Mouse (Mus musculus): ENCODE data around the gene St7l. TPM values are rescaled to one million over a fixed set of nuclear protein-coding genes. Genes with fewer than 3 reads are reported as not detected.

Gene St7l
- polyA plus RNA-seq, 1 experiment from 2014 or later, result 30.9 TPM

- ATAC-seq (replicated peaks; ENCODE audit: low FRiP score, low read depth) (no peak), DNase-seq (ENCODE audit: low spot score) (no peak)
- no peak for TF ChIP-seq CTCF (IDR thresholded peaks at IDR 0.05; ENCODE audit: low read depth)
- Histone ChIP-seq H3K9me3 (replicated peaks; ENCODE audit: low read length) (no peaks in the 10 kb centered on the region), H3K27me3 (ENCODE audit: insufficient read depth, low read length) (no peaks in the 10 kb centered on the region), H3K9ac (ENCODE audit: low read depth, low read length) (no peak overlapping the region), H3K4me3 (replicated peaks; ENCODE audit: low read depth, low read length) (no peak overlapping the region), H3K27ac (no peak overlapping the region), H3K36me3 (ENCODE audit: insufficient read depth, low read length) (0 out of 2 replicates have a peak, but pooled peaks cover 4% of the 10 kb centered on the region), H3K4me2 (ENCODE audit: low read length) (no peak overlapping the region), H3K4me1 (replicated peaks; ENCODE audit: insufficient read depth, low read length) (no peaks in the 10 kb centered on the region)
- 58% methylated on average over 3 of the region's 3 CpGs for WGBS
Measured at GRCm38 (mm10) chr3:104914986-104915385, 51.2 kb downstream of the St7l start.

DNA sequence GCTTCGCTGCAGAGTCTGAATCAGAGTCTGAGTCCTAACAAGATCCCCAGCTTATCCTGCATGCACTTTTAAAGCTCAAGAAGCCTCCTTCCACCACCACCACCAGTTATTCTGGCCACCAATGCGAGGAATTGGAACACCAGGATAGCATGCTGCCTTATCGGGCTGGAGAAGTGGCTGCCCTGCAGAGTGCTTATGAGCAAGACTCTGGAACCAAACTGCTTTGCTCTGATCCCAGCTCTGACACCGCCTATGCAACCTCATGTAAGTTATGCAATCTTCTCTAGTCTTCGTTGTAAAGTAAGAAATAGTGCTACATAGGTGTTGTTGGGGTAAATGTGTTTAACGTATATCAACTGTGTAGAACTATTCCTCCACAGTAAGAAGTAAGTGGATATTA is 65.6 kb downstream of the St7l start:
- Histone ChIP-seq H3K9ac (ENCODE audit: low read depth, low read length) (no peak overlapping the region), H3K4me1 (replicated peaks; ENCODE audit: insufficient read depth, low read length) (no peaks in the 10 kb centered on the region), H3K27me3 (ENCODE audit: insufficient read depth, low read length) (no peaks in the 10 kb centered on the region), H3K9me3 (replicated peaks; ENCODE audit: low read length) (no peaks in the 10 kb centered on the region), H3K4me3 (replicated peaks; ENCODE audit: low read depth, low read length) (no peak overlapping the region), H3K36me3 (ENCODE audit: insufficient read depth, low read length) (peaks cover 10% of the 10 kb centered on the region; the same call in 1 of the 2 replicates), H3K4me2 (ENCODE audit: low read length) (no peak overlapping the region), H3K27ac (no peak overlapping the region)
- 96% methylated on average over 6 of the region's 6 CpGs for WGBS
- ATAC-seq (replicated peaks; ENCODE audit: low FRiP score, low read depth) (no peak), DNase-seq (ENCODE audit: low spot score) (no peak)
- no peak for TF ChIP-seq CTCF (IDR thresholded peaks at IDR 0.05; ENCODE audit: low read depth)

DNA sequence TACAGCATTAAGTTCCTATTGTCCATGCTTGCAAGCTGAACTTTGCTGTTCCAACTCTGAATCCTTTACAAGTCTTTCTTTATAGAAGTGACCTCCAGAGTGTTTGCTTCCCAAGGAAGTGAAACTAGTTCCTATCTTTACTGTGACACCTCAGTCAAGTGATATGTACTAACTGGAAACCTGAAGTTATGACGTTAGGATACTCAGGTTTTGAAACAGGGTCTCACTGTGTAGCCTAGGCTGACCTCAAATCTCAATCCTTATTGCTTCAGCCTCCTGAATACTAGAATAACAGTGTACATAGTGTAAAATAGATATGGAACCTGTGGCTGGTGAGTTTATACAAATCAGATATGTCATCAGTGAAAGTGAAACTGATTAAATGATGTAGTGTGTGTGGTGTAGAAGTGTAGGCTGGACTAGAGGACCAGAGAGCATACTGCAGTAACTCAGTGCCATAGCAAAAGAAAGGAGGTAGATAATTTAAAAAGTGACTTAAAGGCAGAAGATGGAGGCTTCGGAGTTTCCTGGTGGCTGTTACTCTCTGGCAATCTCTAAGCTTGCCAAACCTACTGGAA is 74.0 kb downstream of the St7l start:
- H3K9ac ChIP-seq (ENCODE audit: low read depth, low read length), result no peak overlapping the region
- no peak overlapping the region for H3K4me2 ChIP-seq (ENCODE audit: low read length)
- 0 out of 2 replicates have a peak, but pooled peaks cover 10% of the 10 kb centered on the region for H3K36me3 ChIP-seq (ENCODE audit: insufficient read depth, low read length)
- H3K4me3 ChIP-seq (replicated peaks; ENCODE audit: low read depth, low read length), result no peak overlapping the region
- DNase-seq (ENCODE audit: low spot score) (no peak), ATAC-seq (replicated peaks; ENCODE audit: low FRiP score, low read depth) (no peak)
- peaks cover 4% of the 10 kb centered on the region; the same call in 1 of the 2 replicates for H3K4me1 ChIP-seq (replicated peaks; ENCODE audit: insufficient read depth, low read length)
- no peak overlapping the region for H3K27ac ChIP-seq
- 84% methylated on average over 2 of the region's 2 CpGs for WGBS
- TF ChIP-seq CTCF (IDR thresholded peaks at IDR 0.05; ENCODE audit: low read depth), result no peak
- no peaks in the 10 kb centered on the region for H3K9me3 ChIP-seq (replicated peaks; ENCODE audit: low read length)
- no peaks in the 10 kb centered on the region for H3K27me3 ChIP-seq (ENCODE audit: insufficient read depth, low read length)

DNA sequence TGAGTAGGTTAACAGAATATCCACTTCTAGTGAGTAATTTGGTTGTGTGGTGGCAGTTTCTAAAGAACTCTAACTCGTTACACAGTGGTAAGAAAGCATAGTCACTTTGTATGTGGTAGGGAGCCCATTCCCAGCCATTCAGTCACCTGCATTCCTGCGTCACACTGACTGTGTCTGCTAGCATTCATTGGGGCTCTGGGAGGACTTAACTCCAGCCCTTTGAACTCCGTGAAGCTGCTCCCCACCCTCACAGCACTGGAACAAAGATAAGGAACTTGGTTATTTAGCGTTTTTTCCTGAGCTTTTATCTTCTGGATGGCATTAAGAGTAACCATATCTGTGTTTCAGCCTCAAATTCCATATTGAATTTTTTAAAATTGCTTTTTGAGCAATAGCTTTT is 74.5 kb downstream of the St7l start:
- no peak for TF ChIP-seq CTCF (IDR thresholded peaks at IDR 0.05; ENCODE audit: low read depth)

DNA sequence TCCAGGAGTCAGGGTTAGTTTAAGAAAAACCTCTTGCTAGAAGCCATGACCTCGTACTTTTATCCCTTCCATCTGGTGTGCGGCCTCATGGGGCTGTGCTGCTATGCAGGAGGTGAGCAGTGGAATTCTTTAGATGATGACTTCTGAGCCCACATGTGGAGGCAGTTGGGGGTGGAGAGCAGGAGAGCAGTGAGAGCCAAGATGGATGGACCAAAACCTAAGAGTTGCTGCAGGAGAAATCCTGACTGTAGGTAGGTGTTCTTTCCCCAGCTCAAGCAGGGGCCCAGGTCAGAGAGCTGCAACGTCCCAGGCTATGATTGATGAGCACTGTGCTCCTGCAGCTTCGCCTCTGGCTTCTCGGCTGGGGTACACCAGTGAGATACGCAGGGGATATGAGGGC is 76.9 kb downstream of the St7l start:
- ATAC-seq (replicated peaks; ENCODE audit: low FRiP score, low read depth), result no peak
- Histone ChIP-seq H3K4me1 (replicated peaks; ENCODE audit: insufficient read depth, low read length) (peaks cover 9% of the 10 kb centered on the region), H3K36me3 (ENCODE audit: insufficient read depth, low read length) (0 out of 2 replicates have a peak, but pooled peaks cover 1% of the 10 kb centered on the region), H3K27ac (no peak overlapping the region), H3K4me2 (ENCODE audit: low read length) (no peak overlapping the region), H3K9me3 (replicated peaks; ENCODE audit: low read length) (no peaks in the 10 kb centered on the region), H3K27me3 (ENCODE audit: insufficient read depth, low read length) (no peaks in the 10 kb centered on the region), H3K4me3 (replicated peaks; ENCODE audit: low read depth, low read length) (no peak overlapping the region), H3K9ac (ENCODE audit: low read depth, low read length) (no peak overlapping the region)
- peak; percentile 24 for DNase-seq (ENCODE audit: low spot score)
- no peak for TF ChIP-seq CTCF (IDR thresholded peaks at IDR 0.05; ENCODE audit: low read depth)
- 58% methylated on average over 6 of the region's 6 CpGs for WGBS

More for the DNA sequence above, 74.5 kb downstream of the St7l start:
- peaks cover 9% of the 10 kb centered on the region for H3K4me1 ChIP-seq (replicated peaks; ENCODE audit: insufficient read depth, low read length)
- H3K4me3 ChIP-seq (replicated peaks; ENCODE audit: low read depth, low read length), result no peak overlapping the region
- no peak overlapping the region for H3K4me2 ChIP-seq (ENCODE audit: low read length)
- WGBS, result 64% methylated on average over 4 of the region's 4 CpGs
- no peaks in the 10 kb centered on the region for H3K27me3 ChIP-seq (ENCODE audit: insufficient read depth, low read length)
- ATAC-seq (replicated peaks; ENCODE audit: low FRiP score, low read depth) (no peak), DNase-seq (ENCODE audit: low spot score) (no peak)
- no peak overlapping the region for H3K27ac ChIP-seq
- H3K9me3 ChIP-seq (replicated peaks; ENCODE audit: low read length), result no peaks in the 10 kb centered on the region
- no peak overlapping the region for H3K9ac ChIP-seq (ENCODE audit: low read depth, low read length)
- 0 out of 2 replicates have a peak, but pooled peaks cover 10% of the 10 kb centered on the region for H3K36me3 ChIP-seq (ENCODE audit: insufficient read depth, low read length)

DNA sequence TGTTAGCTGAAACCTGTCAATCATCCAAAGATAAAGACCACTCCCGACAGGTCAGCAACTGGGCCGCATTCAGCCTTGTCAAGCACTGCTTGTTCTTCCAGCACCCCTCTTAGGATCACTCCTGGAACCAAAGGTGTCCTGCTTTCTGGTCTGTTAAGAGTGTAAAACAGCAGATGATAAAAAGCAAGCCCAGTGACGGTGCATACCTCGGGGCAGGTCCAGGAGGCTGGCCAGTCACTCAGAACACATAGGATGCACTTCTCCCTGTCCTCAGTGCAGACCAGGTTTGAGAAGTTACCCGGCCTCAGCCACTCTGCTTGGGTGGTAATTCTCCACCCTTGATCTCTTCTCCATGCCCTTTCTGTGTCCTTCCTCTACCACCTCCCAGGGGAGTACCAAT is 78.9 kb downstream of the St7l start:
- ATAC-seq (replicated peaks; ENCODE audit: low FRiP score, low read depth) (no peak), DNase-seq (ENCODE audit: low spot score) (no peak)
- Histone ChIP-seq H3K9me3 (replicated peaks; ENCODE audit: low read length) (no peaks in the 10 kb centered on the region), H3K36me3 (ENCODE audit: insufficient read depth, low read length) (peaks cover 4% of the 10 kb centered on the region; the same call in 1 of the 2 replicates), H3K27ac (no peak overlapping the region), H3K9ac (ENCODE audit: low read depth, low read length) (no peak overlapping the region), H3K4me1 (replicated peaks; ENCODE audit: insufficient read depth, low read length) (peaks cover 9% of the 10 kb centered on the region), H3K4me2 (ENCODE audit: low read length) (no peak overlapping the region), H3K27me3 (ENCODE audit: insufficient read depth, low read length) (no peaks in the 10 kb centered on the region), H3K4me3 (replicated peaks; ENCODE audit: low read depth, low read length) (no peak overlapping the region)
- 57% methylated on average over 5 of the region's 5 CpGs for WGBS
- no peak for TF ChIP-seq CTCF (IDR thresholded peaks at IDR 0.05; ENCODE audit: low read depth)
